Mouse (Mus musculus) CD8-positive naive resting alpha-beta T cell, adult 2 months (primary cell): ENCODE measurements at regions not wholly inside any gene's neighbourhood (a gene's known extent, or its start where the extent isn't known, plus 50 kb on each side); places are given as distances from the start of the nearest gene placed in this dataset.

Experiments used
- DNase-seq, 2 experiments: peaks; one replicate each; pipeline ENCODE4 v3.0.0; 2022; ENCODE audit warnings: low read depth in 2 of 2, low spot score in 2 of 2

DNA sequence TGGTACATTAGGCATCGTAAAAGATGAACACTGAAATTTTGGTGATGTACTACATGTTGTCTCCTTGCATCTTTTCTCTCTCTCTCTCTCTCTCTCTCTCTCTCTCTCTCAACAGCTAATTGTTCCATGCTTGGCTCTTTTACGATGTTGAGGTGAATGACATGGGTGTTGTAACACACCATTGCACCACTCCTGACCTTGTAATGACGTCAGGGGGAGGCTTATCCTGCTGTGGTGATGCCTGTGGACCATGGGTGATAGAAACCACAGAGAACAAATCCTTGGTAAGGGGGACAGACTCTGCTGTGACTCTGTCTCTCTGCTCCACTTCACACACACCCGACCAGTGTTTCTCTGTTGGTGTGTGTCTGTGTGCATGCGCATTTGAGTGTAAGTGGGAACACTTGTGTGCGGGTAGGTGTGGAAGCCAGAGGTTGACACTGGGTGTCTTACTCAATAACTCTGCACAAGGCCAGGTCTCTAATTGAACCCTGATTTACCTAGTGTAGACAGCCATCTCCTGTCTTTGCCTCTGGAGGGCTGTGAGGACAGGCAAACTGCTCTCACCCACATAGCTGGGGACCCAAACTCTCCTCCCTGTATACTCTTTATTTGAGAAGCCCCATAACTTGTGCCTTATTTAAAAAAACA is 88.9 kb upstream of the Rreb1 start:
- no peak for DNase-seq

DNA sequence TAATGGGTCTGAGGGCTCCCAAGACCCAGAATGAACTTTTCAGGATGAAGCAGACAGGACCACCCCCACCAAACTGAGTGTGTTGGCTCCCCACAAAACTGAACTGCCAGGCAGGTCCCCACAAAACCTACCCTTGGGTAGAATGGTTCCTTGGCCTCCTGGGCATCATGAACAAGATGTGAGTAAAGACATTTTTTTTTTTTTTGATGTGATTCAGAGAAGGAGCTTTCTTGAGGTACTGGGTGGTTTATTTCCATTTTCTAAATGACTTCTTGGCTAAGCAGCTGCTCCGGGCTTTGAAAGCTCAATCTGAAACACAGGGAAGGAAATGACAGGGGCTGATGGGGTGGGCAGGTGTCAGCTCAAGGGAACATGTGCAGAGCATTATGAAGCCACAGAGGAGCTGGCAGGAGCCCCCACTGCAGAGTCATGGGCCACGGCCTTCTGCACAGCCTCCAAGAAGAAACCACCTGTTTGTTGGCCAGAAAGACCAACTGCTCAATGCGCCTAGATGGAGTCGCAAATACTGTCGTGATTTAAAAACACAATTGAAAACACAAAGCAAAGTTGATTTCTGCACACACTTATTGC is 86.2 kb upstream of the Rreb1 start:
- no peak for DNase-seq

DNA sequence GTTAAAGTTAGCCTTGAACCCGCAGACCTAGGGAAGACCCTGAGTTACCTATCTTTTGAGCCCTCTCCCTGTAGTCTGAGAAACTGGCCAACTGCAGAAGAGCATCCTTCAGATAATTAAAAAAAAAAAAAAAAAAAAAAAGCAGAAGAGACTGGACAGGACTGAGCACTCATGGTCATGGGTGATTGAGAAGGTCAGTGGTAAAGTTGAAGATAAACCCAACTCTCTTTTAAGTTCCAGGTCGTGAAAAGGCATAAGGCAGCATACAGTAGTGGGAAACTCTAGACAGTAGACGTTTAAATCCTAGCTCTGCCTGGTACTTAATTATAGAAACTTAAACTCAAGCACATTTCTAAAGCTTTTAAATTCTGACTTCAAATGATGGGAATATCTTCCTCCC is 84.6 kb upstream of the Rreb1 start:
- DNase-seq, result no peak

DNA sequence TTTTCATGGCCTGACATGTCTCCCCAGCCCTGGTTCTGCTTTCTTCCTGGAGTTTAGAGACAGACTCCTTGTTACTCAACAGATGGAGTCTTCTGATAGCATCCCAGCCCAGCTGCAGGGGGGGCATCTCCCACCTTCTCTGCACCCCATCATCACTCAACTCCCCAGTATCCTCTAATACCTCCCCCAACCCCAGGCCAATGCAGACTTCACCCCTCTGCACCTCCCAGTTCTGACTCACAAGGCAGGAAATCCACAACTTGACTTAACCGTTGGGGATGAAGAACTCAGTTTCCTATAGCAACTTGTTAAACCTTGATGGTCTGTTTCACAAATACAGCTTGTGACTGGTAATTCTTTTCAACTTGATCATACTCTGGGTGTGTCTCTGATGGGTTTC is 73.7 kb upstream of the Rreb1 start:
- DNase-seq, result no peak

DNA sequence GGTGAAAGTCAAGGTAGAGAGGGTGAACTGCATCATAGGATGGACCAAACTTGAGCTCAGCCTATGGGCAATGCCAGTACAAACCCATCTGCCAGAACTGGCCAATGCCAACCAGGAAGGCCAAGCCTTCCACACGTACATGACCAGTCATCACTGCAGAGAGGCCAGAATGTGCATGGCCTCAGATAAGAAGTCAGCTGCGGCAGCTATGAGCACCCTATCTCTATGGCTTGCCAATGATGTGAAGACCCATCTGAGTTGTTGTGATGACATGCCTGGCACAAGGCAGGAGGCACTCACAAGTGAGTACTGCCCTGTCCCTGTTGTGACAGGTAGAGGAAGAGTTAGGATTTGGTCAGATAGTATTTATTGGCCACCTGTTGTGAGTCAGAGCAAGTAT is 72.7 kb upstream of the Rreb1 start:
- DNase-seq, result no peak

DNA sequence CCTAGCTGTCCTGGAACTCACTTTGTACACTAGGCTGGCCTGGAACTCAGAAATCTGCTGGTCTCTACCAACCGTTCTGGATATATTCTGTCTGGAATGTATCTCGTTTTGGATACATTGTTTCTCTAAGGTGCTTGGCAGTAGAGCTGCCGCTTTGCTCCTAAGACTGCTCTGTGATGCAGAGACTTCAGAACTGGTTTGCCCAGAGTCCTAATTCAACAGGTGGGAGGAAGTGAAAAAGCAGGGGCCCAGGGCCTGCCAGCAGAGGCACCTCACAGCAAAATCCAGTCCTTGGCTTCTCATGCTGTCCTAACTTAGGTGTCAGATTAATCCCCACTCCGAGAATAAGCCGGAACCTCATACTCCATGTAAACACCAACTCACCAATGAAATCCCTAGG is 67.3 kb upstream of the Rreb1 start:
- no peak for DNase-seq

DNA sequence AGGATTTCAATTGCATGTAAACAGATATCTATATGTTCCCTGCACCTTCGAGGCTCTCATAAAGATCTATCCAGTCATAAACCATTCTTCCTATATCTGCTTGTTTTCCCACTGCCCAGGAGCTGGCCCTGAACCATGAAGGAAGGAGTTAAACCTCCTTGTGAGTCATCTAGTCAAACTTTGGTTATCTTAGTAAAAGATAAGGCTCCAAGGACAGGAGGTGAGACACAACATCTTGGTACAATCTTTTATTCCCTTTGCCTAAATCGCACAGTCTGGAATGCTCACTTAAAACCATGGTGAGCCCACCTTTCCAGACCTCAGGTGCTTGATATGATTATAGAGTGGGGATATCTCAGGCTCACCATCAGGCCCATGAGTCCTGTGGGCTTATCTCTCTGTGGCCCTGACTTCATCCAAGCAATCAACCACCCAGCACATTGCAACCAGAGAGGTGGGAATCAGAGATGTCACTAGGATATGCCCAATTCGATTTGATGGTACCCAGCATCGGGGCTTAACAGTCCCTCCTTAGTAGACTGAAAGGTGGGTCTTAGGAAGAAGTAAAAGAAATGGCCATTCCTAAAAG is 65.2 kb upstream of the Rreb1 start:
- no peak for DNase-seq

DNA sequence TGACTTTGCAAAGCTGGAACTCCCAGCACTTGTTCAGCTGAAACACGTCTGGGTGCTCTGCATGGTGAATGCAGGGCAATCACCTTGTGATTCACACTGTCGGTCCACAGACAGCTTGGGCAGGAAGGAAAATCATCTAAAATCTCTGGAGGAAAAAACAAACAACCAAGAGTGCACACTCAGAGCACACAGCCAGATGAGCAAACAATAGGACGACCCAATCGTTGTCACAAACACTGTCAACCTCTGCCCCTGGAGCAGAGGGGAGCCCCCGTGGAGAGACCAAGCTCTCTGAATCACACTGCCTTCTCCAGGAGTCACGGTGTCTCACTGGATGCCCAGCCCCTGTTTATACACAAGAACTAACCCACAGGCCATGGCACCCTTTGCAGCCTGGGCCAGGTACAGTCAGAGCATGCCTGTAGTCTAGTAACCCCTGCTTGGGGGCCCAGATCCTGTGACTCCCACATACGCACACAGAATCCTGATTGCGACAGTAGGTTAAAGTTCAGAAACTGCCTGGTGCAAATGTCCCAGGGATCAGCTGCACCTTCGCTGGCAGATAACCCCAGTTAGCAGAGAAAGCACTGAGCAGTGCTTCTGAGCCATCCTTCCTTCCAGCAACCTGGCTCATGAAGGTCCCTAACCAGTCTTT is 63.0 kb upstream of the Rreb1 start:
- DNase-seq, result no peak

DNA sequence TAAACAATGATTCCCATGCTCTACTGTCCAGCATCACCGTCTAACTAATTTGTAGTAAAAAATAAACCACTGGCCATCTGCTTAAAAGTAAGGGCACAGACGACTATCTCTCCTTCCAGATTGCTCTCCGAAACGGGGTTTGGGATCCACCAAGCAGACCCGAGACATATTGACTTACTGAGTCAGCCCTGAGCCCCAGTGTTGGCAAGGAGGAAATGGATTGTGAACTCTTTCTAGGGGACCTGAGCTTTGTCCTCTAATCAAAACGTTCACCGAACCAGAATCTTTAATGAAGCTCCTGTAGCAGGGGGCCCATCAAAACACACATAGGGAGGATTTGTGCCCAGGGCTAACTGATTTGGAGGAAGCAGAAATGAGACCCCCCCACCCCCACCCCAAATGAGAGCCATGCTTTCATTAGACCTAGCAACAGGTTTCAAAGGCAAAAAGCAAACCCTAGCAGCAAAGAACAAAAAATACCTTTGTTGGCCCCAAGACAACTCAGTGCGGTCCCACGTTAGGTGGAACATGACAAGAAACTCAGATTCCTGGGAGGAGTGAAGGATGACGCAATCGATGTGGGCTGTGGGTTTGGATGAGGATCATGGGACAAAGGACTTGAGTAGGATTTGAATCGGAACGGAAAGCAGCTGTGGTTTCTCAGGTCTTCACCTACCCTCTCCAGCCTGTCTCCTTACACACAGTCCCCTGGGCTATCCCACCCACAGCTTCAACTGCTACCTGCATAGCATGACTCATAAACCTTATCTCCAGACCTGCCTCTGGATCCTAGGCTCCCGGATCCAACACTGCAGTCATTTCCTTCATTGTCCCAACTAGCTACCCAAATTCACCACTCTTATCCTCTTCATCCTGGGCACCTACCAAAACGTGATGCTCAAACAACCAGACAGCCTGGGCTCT is 62.2 kb upstream of the Rreb1 start:
- no peak for DNase-seq

DNA sequence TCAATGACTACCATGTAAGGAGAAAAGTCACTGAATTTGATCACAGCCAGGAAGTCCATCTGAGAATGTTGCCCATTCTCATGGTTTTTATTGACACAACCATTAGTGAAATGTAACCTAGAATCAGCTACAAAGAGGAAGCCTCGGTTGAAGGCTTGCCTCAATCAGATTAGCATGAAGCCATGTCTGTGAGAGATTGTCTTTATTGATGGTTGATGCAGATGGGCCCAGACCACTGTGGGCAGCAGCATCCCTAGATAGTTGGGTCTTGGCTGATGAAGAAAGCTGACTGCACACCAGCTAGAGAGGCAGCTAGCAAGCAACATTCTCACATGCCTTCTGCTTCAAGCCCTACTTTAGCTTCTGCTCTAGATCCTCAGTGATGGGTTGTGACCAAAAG is 60.4 kb upstream of the Rreb1 start:
- DNase-seq, result no peak

DNA sequence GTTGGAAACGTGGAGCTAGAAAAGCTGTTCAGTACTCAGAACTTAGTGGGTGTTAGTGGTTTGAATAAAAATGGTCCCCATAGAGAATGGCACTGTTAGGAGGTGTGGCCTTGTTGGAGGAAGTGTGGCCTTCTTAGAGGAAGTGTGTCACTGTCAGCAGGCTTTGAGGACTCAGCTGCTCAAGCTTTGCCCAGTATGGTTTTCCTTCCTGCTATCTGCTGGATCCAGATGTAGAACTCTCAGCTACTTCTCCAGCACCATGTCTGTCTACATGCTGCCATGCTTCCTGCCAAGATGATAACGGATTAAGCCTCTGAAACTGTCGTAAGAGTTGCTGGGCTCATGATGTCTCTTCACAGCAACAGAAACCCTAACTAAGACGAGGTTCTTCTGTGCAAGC is 59.8 kb upstream of the Rreb1 start:
- DNase-seq, result no peak
